In genomic region chr8:84700526-84700925, GRCm38 (mm10) we compare ENCODE assay signal across 8 mouse cellular contexts. TPM values are rescaled to one million over a fixed set of nuclear protein-coding genes. Genes with fewer than 3 reads are reported as not detected.
DNase-seq lines count a peak whose midpoint lies in the region; ATAC-seq and TF ChIP-seq lines count a peak whose summit lies in the region.

No protein-coding gene starts in this region.

- no peak overlapping the region; the same call in 1 of the 2 replicates for H3K4me3 ChIP-seq in gastrocnemius, adult 2 months
- H3K4me3 ChIP-seq in layer of hippocampus, adult 2 months, result no peak overlapping the region
- no peak overlapping the region for H3K4me3 ChIP-seq in CH12.LX (replicated peaks in 1 of 3; ENCODE audit: low read depth in 2 of 3, low read length in 2 of 3, poor library complexity in 1 of 3)
- H3K4me3 ChIP-seq in liver, embryonic 14.5 days (ENCODE audit: insufficient read depth in 1 of 2, low read depth in 2 of 2, low read length in 2 of 2), result no peak overlapping the region; a peak in 1 of 4 replicates

- peaks cover 14 to 61% of the 10 kb centered on the region in 2 experiments for H3K4me1 ChIP-seq in CH12.LX (ENCODE audit: control insufficient read depth in 1 of 2, insufficient read depth in 2 of 2)
- H3K4me1 ChIP-seq in liver, embryonic 14.5 days (replicated peaks; ENCODE audit: control insufficient read depth in 2 of 2, insufficient read depth in 2 of 2, low read length in 1 of 2), result peaks cover 24 to 29% of the 10 kb centered on the region in 2 experiments

- in situ Hi-C loops in CH12.LX (cut with MboI; ENCODE audit: low pct_ligation_motif_present, low pct_unique_long_range_greater_than_20kb, low sequenced_read_pairs), result no loop called here

- DNase-seq in gastrocnemius, adult 2 months, result no peak
- no peak for DNase-seq in gastrocnemius, postnatal 10 days
- no peak for DNase-seq in layer of hippocampus, adult 2 months (ENCODE audit: low spot score in 2 of 2)
- DNase-seq in layer of hippocampus, postnatal 36 days, result no peak
- no peak for DNase-seq in CH12.LX (ENCODE audit: extremely low read depth)
- DNase-seq in liver, embryonic 14.5 days (ENCODE audit: low read depth in 3 of 3, low spot score in 3 of 3), result no peak
- DNase-seq in cerebellum, postnatal 14 days, result no peak
- DNase-seq in kidney, adult 8-10 months, result no peak

- no peak for TF ChIP-seq CTCF in gastrocnemius, adult 2 months (IDR thresholded peaks at IDR 0.05)
- no peak for TF ChIP-seq CTCF in layer of hippocampus, adult 2 months (conservative IDR thresholded peaks at IDR 0.05)
- TF ChIP-seq CTCF in CH12.LX (conservative IDR thresholded peaks at IDR 0.05 in 1 of 2, IDR thresholded peaks at IDR 0.05 in 1 of 2; ENCODE audit: low read depth in 2 of 2, low read length in 2 of 2), result no peak
- TF ChIP-seq CTCF in liver, embryonic 14.5 days (IDR thresholded peaks at IDR 0.05; ENCODE audit: low read depth), result no peak

- dilution Hi-C loops in CH12.LX (cut with MboI; ENCODE audit: extremely low pct_ligation_motif_present, extremely low pct_unique_long_range_greater_than_20kb, low sequenced_read_pairs), result no loop called here

- TF ChIP-seq EP300 in CH12.LX (IDR thresholded peaks at IDR 0.05; ENCODE audit: low read length), result no peak
- no peak for TF ChIP-seq EP300 in liver, embryonic 14.5 days (IDR thresholded peaks at IDR 0.05; ENCODE audit: low read depth)

- H3K4me2 ChIP-seq in CH12.LX (ENCODE audit: insufficient read depth, low read depth, poor library complexity, severe bottlenecking), result no peak overlapping the region
- peak overlapping the region; percentile 90 for H3K4me2 ChIP-seq in liver, embryonic 14.5 days (ENCODE audit: low read depth)

- 25% methylated on average over 5 of the region's 5 CpGs for WGBS in liver, embryonic 14.5 days (ENCODE audit: insufficient replicate concordance)

- peak overlapping the region; percentile 87 for H3K27ac ChIP-seq in gastrocnemius, adult 2 months
- peak overlapping the region; percentile 73 for H3K27ac ChIP-seq in layer of hippocampus, adult 2 months
- peak overlapping the region; percentile 90 for H3K27ac ChIP-seq in CH12.LX (ENCODE audit: insufficient read depth, low read depth)
- H3K27ac ChIP-seq in liver, embryonic 14.5 days, result peak overlapping the region; percentile 98

- no peak for TF ChIP-seq POLR2A in CH12.LX (IDR thresholded peaks at IDR 0.05; ENCODE audit: low read depth, low read length)

- intact Hi-C loops in gastrocnemius, adult 2 months (cut with DNase I), result loop anchor here (5.0 kb wide), 1 partner anchor 37 kb away; no protein-coding TSS in a partner anchor

- H3K9ac ChIP-seq in CH12.LX (ENCODE audit: insufficient read depth, low read depth), result no peak overlapping the region
- peak overlapping the region; percentile 100 for H3K9ac ChIP-seq in liver, embryonic 14.5 days (replicated peaks)

- ATAC-seq in liver, embryonic 14.5 days (ENCODE audit: insufficient read depth), result no peak

- no peaks in the 10 kb centered on the region for H3K27me3 ChIP-seq in CH12.LX (replicated peaks)
- no peaks in the 10 kb centered on the region for H3K27me3 ChIP-seq in liver, embryonic 14.5 days (ENCODE audit: control insufficient read depth, insufficient read depth, low read length)

- H3K36me3 ChIP-seq in CH12.LX (replicated peaks in 1 of 2; ENCODE audit: control insufficient read depth in 1 of 2, insufficient read depth in 1 of 2, low read length in 1 of 2), result peaks cover 43 to 72% of the 10 kb centered on the region in 2 experiments
- peaks cover 28% of the 10 kb centered on the region for H3K36me3 ChIP-seq in liver, embryonic 14.5 days (replicated peaks; ENCODE audit: control insufficient read depth, insufficient read depth, low read depth)

- TF ChIP-seq RAD21 in CH12.LX (IDR thresholded peaks at IDR 0.05; ENCODE audit: low read depth, low read length), result no peak

- H3K9me3 ChIP-seq in CH12.LX (replicated peaks; ENCODE audit: low read length), result peaks cover 2% of the 10 kb centered on the region
- no peaks in the 10 kb centered on the region for H3K9me3 ChIP-seq in liver, embryonic 14.5 days (ENCODE audit: control insufficient read depth, low read length)

- H3K79me2 ChIP-seq in CH12.LX (replicated peaks; ENCODE audit: control insufficient read depth, extremely low read depth, insufficient read depth, poor library complexity, severe bottlenecking), result peaks cover 18% of the 10 kb centered on the region

TF ChIP-seq in CH12.LX, 34 proteins besides CTCF, POLR2A, EP300 and RAD21:
- TF ChIP-seq USF1 (IDR thresholded peaks at IDR 0.05; ENCODE audit: low read depth, low read length), result no peak
- TF ChIP-seq PAX5 (IDR thresholded peaks at IDR 0.05; ENCODE audit: low read length), result no peak
- TF ChIP-seq MAZ (IDR thresholded peaks at IDR 0.05; ENCODE audit: low read depth, low read length), result 0 out of 2 replicates have a peak, but pooled peaks have one; percentile 11
- no peak for TF ChIP-seq CHD1 (IDR thresholded peaks at IDR 0.05; ENCODE audit: low read depth, low read length)
- no peak for TF ChIP-seq ZNF384 (IDR thresholded peaks at IDR 0.05; ENCODE audit: low read depth, low read length)
- 0 out of 2 replicates have a peak, but pooled peaks have one; percentile 1 for TF ChIP-seq ELF1 (IDR thresholded peaks at IDR 0.05; ENCODE audit: low read depth, low read length)
- TF ChIP-seq BHLHE40 (IDR thresholded peaks at IDR 0.05; ENCODE audit: low read depth, low read length), result no peak
- no peak for TF ChIP-seq ZC3H11A (IDR thresholded peaks at IDR 0.05; ENCODE audit: low read depth, low read length)
- no peak for TF ChIP-seq ETS1 (conservative IDR thresholded peaks at IDR 0.05; ENCODE audit: low read depth, low read length)
- TF ChIP-seq NELFE (IDR thresholded peaks at IDR 0.05; ENCODE audit: low read depth, low read length), result no peak
- no peak for TF ChIP-seq MAFK (IDR thresholded peaks at IDR 0.05; ENCODE audit: insufficient replicate concordance, low read length)
- TF ChIP-seq E2F4 (IDR thresholded peaks at IDR 0.05; ENCODE audit: insufficient replicate concordance, low read depth, low read length), result no peak
- TF ChIP-seq RCOR1 (conservative IDR thresholded peaks at IDR 0.05; ENCODE audit: low read depth, low read length), result no peak

RNA-seq across cellular contexts. Expression of gene Lyl1, which starts 0.7 kb away (rescaled TPM):
- total RNA-seq in gastrocnemius, adult 2 months (2021), result 1 to 10 TPM; 1.1 to 1.3 TPM
- total RNA-seq in gastrocnemius, postnatal 10 days (2021), result 1 to 10 TPM; 3.3 to 5.4 TPM
- 1 to 10 TPM; 2.3 to 2.6 TPM for total RNA-seq in layer of hippocampus, adult 2 months (2021)
- total RNA-seq in layer of hippocampus, postnatal 36 days (2021), result 1 to 10 TPM; 1.2 to 2.0 TPM
- 38.5 and 45.5 TPM in 2 replicates for total RNA-seq in CH12.LX (2012; rRNA removed)
- 20.3 and 20.6 TPM in 2 replicates for total RNA-seq in CH12.LX (2014; rRNA removed)
- 53.2 and 54.5 TPM in 2 replicates for polyA plus RNA-seq in CH12.LX (2012; ENCODE audit: insufficient read length, low read depth)
- 45.4 and 46.2 TPM in 2 replicates for polyA plus RNA-seq in liver, embryonic 14.5 days (2012; rRNA removed)
- polyA plus RNA-seq in liver, embryonic 14.5 days (2014; fragmentation: Nextera tagmentation; extraction: Ambion mirVana), result 55.6 and 57.7 TPM in 2 replicates

RNA-seq across cellular contexts. Expression of gene Nacc1, which starts 12.9 kb away (rescaled TPM):
- 10 to 100 TPM; 18.7 to 24.3 TPM for total RNA-seq in gastrocnemius, adult 2 months (2021)
- 10 to 100 TPM; 38.2 to 39.1 TPM for total RNA-seq in gastrocnemius, postnatal 10 days (2021)
- 10 to 100 TPM; 91.8 to 93.9 TPM for total RNA-seq in layer of hippocampus, adult 2 months (2021)
- total RNA-seq in layer of hippocampus, postnatal 36 days (2021), result 10 to 100 TPM; 85.9 to 92.2 TPM
- total RNA-seq in CH12.LX (2012; rRNA removed) (45.1 and 49.0 TPM in 2 replicates), CH12.LX (2014; rRNA removed) (21.9 and 23.3 TPM in 2 replicates)
- polyA plus RNA-seq in CH12.LX (2012; ENCODE audit: insufficient read length, low read depth), result 73.0 and 84.1 TPM in 2 replicates
- 19.0 and 21.2 TPM in 2 replicates for polyA plus RNA-seq in liver, embryonic 14.5 days (2012; rRNA removed)
- 6.3 and 7.6 TPM in 2 replicates for polyA plus RNA-seq in liver, embryonic 14.5 days (2014; fragmentation: Nextera tagmentation; extraction: Ambion mirVana)

RNA-seq across cellular contexts. Expression of gene Trmt1, which starts 14.4 kb away (rescaled TPM):
- 10 to 100 TPM; 45.6 to 57.5 TPM for total RNA-seq in gastrocnemius, adult 2 months (2021)
- 10 to 100 TPM; 33.7 to 43.9 TPM for total RNA-seq in gastrocnemius, postnatal 10 days (2021)
- total RNA-seq in layer of hippocampus, adult 2 months (2021), result 100 to 1,000 TPM; 109 to 113 TPM
- 100 to 1,000 TPM in 1 of 2 experiments, 10 to 100 TPM in 1; 95.2 to 115 TPM for total RNA-seq in layer of hippocampus, postnatal 36 days (2021)
- total RNA-seq in CH12.LX (2012; rRNA removed) (157 and 160 TPM in 2 replicates), CH12.LX (2014; rRNA removed) (77.0 and 94.5 TPM in 2 replicates)
- 140 and 157 TPM in 2 replicates for polyA plus RNA-seq in CH12.LX (2012; ENCODE audit: insufficient read length, low read depth)
- 37.5 and 37.6 TPM in 2 replicates for polyA plus RNA-seq in liver, embryonic 14.5 days (2012; rRNA removed)
- 27.4 and 34.1 TPM in 2 replicates for polyA plus RNA-seq in liver, embryonic 14.5 days (2014; fragmentation: Nextera tagmentation; extraction: Ambion mirVana)

RNA-seq across cellular contexts. Expression of gene G430095P16Rik, which starts 22.3 kb away (rescaled TPM):
- total RNA-seq in gastrocnemius, adult 2 months (2021), result under 1 TPM; 0.36 to 0.78 TPM
- total RNA-seq in gastrocnemius, postnatal 10 days (2021), result 1 to 10 TPM; 2.2 to 2.8 TPM
- under 1 TPM in 1 of 2 experiments, not detected in 1; 0.54 TPM for total RNA-seq in layer of hippocampus, adult 2 months (2021)
- not detected for total RNA-seq in layer of hippocampus, postnatal 36 days (2021)
- total RNA-seq in CH12.LX (2012; rRNA removed), result 0.17 TPM in 1 of 2 replicates, not detected in the other
- 0.39 TPM in 1 of 2 replicates, not detected in the other for total RNA-seq in CH12.LX (2014; rRNA removed)
- not detected in 2 replicates for polyA plus RNA-seq in CH12.LX (2012; ENCODE audit: insufficient read length, low read depth)
- 10.9 and 11.9 TPM in 2 replicates for polyA plus RNA-seq in liver, embryonic 14.5 days (2012; rRNA removed)
- polyA plus RNA-seq in liver, embryonic 14.5 days (2014; fragmentation: Nextera tagmentation; extraction: Ambion mirVana), result 8.3 and 10.3 TPM in 2 replicates

RNA-seq across cellular contexts. Expression of gene Ier2, which starts 37.9 kb away (rescaled TPM):
- total RNA-seq in gastrocnemius, adult 2 months (2021), result 1 to 10 TPM; 5.9 to 6.5 TPM
- 10 to 100 TPM; 10.9 to 17.6 TPM for total RNA-seq in gastrocnemius, postnatal 10 days (2021)
- total RNA-seq in layer of hippocampus, adult 2 months (2021), result 1 to 10 TPM; 5.1 to 7.2 TPM
- total RNA-seq in layer of hippocampus, postnatal 36 days (2021), result 1 to 10 TPM; 7.2 to 7.6 TPM
- total RNA-seq in CH12.LX (2012; rRNA removed) (22.7 and 30.3 TPM in 2 replicates), CH12.LX (2014; rRNA removed) (30.9 and 35.4 TPM in 2 replicates)
- polyA plus RNA-seq in CH12.LX (2012; ENCODE audit: insufficient read length, low read depth), result 25.7 and 26.3 TPM in 2 replicates
- 6.2 and 8.4 TPM in 2 replicates for polyA plus RNA-seq in liver, embryonic 14.5 days (2012; rRNA removed)
- 12.6 and 15.0 TPM in 2 replicates for polyA plus RNA-seq in liver, embryonic 14.5 days (2014; fragmentation: Nextera tagmentation; extraction: Ambion mirVana)
